Mouse (Mus musculus) layer of hippocampus, adult 18-20 months (tissue): ENCODE data around the gene Crim1. TPM values are rescaled to one million over a fixed set of nuclear protein-coding genes. Genes with fewer than 3 reads are reported as not detected.

Experiments
- DNase-seq, 2 experiments: peaks; one replicate each; pipeline ENCODE4 v3.0.0; 2022; ENCODE audit warnings: low spot score in 2 of 2
- total RNA-seq, 2 experiments: library from RNA; stranded (reverse); gene quantifications; 2 replicates each; pipeline ENCODE4 v1.2.3; 2021

Crim1 gene
- total RNA-seq, 2 experiments from 2014 or later: 151 TPM

- DNase-seq: no peak
These were observed 8.8 kb downstream of the Crim1 start for GRCm38 (mm10) chr17:78208805-78209204.

GRCm38 (mm10) chr17:78209646-78210045 is 9.6 kb downstream of the Crim1 start:
- no peak for DNase-seq

- DNase-seq: no peak
These were observed 11.8 kb downstream of the Crim1 start for GRCm38 (mm10) chr17:78211881-78212280.

GRCm38 (mm10) chr17:78213128-78213527 is 13.1 kb downstream of the Crim1 start:
- no peak for DNase-seq

GRCm38 (mm10) chr17:78216526-78216925 is 16.5 kb downstream of the Crim1 start:
- DNase-seq: no peak

GRCm38 (mm10) chr17:78217406-78217805 is 17.4 kb downstream of the Crim1 start:
- DNase-seq: no peak

GRCm38 (mm10) chr17:78218506-78219232 is 18.6 kb downstream of the Crim1 start:
- no peak for DNase-seq

- no peak for DNase-seq
These were observed 21.1 kb downstream of the Crim1 start for GRCm38 (mm10) chr17:78221007-78221642.

- no peak for DNase-seq
These were observed 21.8 kb downstream of the Crim1 start for GRCm38 (mm10) chr17:78221860-78222259.

GRCm38 (mm10) chr17:78223988-78224387 is 23.9 kb downstream of the Crim1 start:
- no peak for DNase-seq

- no peak for DNase-seq
These were observed 25.5 kb downstream of the Crim1 start for GRCm38 (mm10) chr17:78225547-78225946.

- DNase-seq: no peak
These were observed 27.2 kb downstream of the Crim1 start for GRCm38 (mm10) chr17:78227211-78227610.

- no peak for DNase-seq
These were observed 31.5 kb downstream of the Crim1 start for GRCm38 (mm10) chr17:78231567-78231966.

GRCm38 (mm10) chr17:78232703-78233102 is 32.7 kb downstream of the Crim1 start:
- DNase-seq: peak in 1 of 2 experiments; percentile 15

- DNase-seq: no peak
These were observed 33.8 kb downstream of the Crim1 start for GRCm38 (mm10) chr17:78233873-78234272.

- DNase-seq: no peak
These were observed 36.1 kb downstream of the Crim1 start for GRCm38 (mm10) chr17:78236126-78236525.

- DNase-seq: no peak
These were observed 37.9 kb downstream of the Crim1 start for GRCm38 (mm10) chr17:78237954-78238353.

- DNase-seq: no peak
These were observed 40.1 kb downstream of the Crim1 start for GRCm38 (mm10) chr17:78240161-78240560.

- no peak for DNase-seq
These were observed 41.2 kb downstream of the Crim1 start for GRCm38 (mm10) chr17:78241238-78241637.

- DNase-seq: no peak
These were observed 44.7 kb downstream of the Crim1 start for GRCm38 (mm10) chr17:78244752-78245151.

GRCm38 (mm10) chr17:78245444-78245843 is 45.4 kb downstream of the Crim1 start:
- no peak for DNase-seq

- DNase-seq: no peak
These were observed 46.8 kb downstream of the Crim1 start for GRCm38 (mm10) chr17:78246634-78247383.
